Mouse (Mus musculus): Measurements from ENCODE around the gene Prtn3. TPM values are rescaled to one million over a fixed set of nuclear protein-coding genes. Genes with fewer than 3 reads are reported as not detected.
A peak's percentile ranks its signal among the peaks of the same experiment; 100 is the strongest.
"Not testable (repeated sequence)": the region's sequence is repeated elsewhere in the genome, so short reads cannot be mapped to it uniquely, and the experiment has no call there.

The Prtn3 gene
- total RNA-seq, 2 experiments from 2014 or later, result 4.5 to 5.2 TPM

DNA sequence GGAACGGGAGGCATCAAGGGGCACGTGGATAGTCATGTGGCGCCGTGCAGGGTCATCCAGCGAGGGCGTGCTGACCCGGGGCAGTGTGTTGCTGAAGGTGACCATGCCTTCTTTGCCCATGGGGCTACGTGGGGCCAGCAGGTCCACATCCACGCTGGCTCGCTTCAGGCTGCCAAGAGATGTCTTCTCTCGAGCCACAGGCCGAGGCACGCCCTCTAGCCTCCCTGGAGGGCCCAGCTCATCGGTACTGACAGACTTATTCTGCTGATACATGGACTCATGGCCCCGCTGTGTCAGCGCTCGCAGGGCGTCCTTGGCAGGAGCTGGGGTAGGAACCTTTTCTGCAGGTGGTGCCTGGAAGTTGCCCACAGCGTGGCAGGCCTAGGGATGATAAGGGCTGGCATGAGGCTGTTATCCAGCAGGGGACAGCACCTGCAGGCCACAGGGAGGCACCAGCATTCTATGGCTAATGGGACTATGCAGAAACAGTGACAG lies 8.4 kb upstream of the Prtn3 start:
- DNase-seq (ENCODE audit: extremely low spot score in 1 of 2, low spot score in 2 of 2), result peak in 1 of 2 experiments; percentile 37
- intact Hi-C loops (cut with DNase I), result no loop called here

- intact Hi-C loops (cut with DNase I), result no loop called here
- no peak for DNase-seq (ENCODE audit: extremely low spot score in 1 of 2, low spot score in 2 of 2)
Measured at GRCm38 (mm10) chr10:79866601-79867000, 7.7 kb upstream of the Prtn3 start.

DNA sequence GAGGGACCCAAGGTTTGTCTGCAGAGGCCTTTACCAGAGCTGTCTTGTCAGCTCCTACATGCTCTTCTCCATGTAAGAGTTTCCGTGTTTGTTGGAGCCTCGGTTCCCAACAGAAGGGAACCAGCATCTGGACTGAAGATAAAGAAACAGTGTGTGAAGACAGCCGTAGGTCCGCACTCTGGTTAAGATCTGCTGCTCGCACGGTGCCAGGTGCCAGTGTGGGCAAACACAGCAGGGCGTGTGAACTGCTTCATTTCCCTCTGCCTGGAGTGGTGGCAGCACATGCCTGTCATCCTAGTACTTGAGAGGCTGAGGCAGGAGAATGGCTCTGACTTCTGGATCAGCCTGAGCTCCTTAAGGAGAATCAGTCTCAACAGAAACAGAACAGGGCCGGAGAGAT lies 2.4 kb upstream of the Prtn3 start:
- peak in 1 of 2 experiments; percentile 41 for DNase-seq (ENCODE audit: extremely low spot score in 1 of 2, low spot score in 2 of 2)
- intact Hi-C loops (cut with DNase I), result no loop called here

- intact Hi-C loops (cut with DNase I), result no loop called here
Measured at GRCm38 (mm10) chr10:79872862-79873261, 1.4 kb upstream of the Prtn3 start.

GRCm38 (mm10) chr10:79873313-79873712 lies 963 bp upstream of the Prtn3 start:
- no peak for DNase-seq (ENCODE audit: extremely low spot score in 1 of 2, low spot score in 2 of 2)
- intact Hi-C loops (cut with DNase I), result no loop called here

More at GRCm38 (mm10) chr10:79872862-79873261, 1.4 kb upstream of the Prtn3 start:
- peak in 1 of 2 experiments; percentile 46 for DNase-seq (ENCODE audit: extremely low spot score in 1 of 2, low spot score in 2 of 2)

- no peak for DNase-seq (ENCODE audit: extremely low spot score in 1 of 2, low spot score in 2 of 2)
- intact Hi-C loops (cut with DNase I), result no loop called here
Measured at GRCm38 (mm10) chr10:79873715-79874289, 474 bp upstream of the Prtn3 start.

- DNase-seq (ENCODE audit: extremely low spot score in 1 of 2, low spot score in 2 of 2), result peak in 1 of 2 experiments; percentile 47
- intact Hi-C loops (cut with DNase I), result no loop called here
Measured at GRCm38 (mm10) chr10:79877174-79877573, 2.9 kb downstream of the Prtn3 start.

- peak in 1 of 2 experiments; percentile 61 for DNase-seq (ENCODE audit: extremely low spot score in 1 of 2, low spot score in 2 of 2)
- intact Hi-C loops (cut with DNase I), result no loop called here
Measured at GRCm38 (mm10) chr10:79877757-79878156, 3.5 kb downstream of the Prtn3 start.

- intact Hi-C loops (cut with DNase I), result no loop called here
- DNase-seq (ENCODE audit: extremely low spot score in 1 of 2, low spot score in 2 of 2), result no peak
Measured at GRCm38 (mm10) chr10:79879527-79879926, 5.3 kb downstream of the Prtn3 start.

DNA sequence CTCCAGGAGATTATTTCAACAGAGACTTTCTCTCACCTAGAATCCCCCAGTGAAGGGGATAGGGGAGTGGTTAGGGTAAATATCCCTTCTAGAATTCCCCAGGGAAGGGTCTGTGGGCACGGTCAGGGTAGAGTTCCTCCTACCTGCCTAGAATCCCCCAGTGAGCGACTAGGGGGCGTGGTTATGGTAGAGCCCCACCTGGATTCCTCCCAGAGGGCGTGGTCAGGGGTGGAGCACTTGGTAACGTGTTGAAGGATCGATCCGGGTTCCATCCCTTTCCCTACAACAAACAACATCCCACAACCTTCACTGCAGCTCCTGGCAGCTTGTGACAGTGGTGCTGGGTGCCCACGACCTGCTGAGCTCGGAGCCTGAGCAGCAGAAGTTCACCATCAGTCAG lies 6.4 kb downstream of the Prtn3 start:
- intact Hi-C loops (cut with DNase I), result no loop called here
- DNase-seq (ENCODE audit: extremely low spot score in 1 of 2, low spot score in 2 of 2), result no peak

GRCm38 (mm10) chr10:79881981-79882380 lies 7.7 kb downstream of the Prtn3 start:
- peak in 1 of 2 experiments; percentile 57 for DNase-seq (ENCODE audit: extremely low spot score in 1 of 2, low spot score in 2 of 2)
- intact Hi-C loops (cut with DNase I), result no loop called here

GRCm38 (mm10) chr10:79883297-79884084 lies 9.2 kb downstream of the Prtn3 start:
- DNase-seq (ENCODE audit: extremely low spot score in 1 of 2, low spot score in 2 of 2), result peak; percentile 59 to 86
- intact Hi-C loops (cut with DNase I), result no loop called here

GRCm38 (mm10) chr10:79884446-79884845 lies 10.2 kb downstream of the Prtn3 start:
- DNase-seq (ENCODE audit: extremely low spot score in 1 of 2, low spot score in 2 of 2), result peak in 1 of 2 experiments; percentile 60
- intact Hi-C loops (cut with DNase I), result no loop called here

DNA sequence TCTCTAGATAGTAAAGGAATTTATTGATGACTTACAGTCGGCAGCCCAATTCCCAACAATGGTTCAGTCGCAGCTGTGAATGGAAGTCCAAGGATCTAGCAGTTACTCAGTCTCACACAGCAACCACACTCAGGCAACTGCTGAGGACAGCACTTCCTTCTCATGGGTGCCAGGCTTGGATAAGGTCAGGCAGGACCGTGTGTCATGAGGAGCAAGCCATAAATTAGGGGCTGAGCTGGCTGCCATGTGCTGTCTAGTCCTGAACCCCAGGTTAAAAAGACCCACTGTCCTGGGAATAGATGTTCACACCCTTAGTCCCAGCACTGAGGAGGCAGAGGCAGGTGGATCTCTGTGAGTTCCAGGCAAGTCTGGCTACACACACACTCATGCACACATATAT lies 10.7 kb downstream of the Prtn3 start:
- intact Hi-C loops (cut with DNase I), result loop anchor here (5.0 kb wide), 1 partner anchor 37 kb away; the partner anchor contains the start of gene R3hdm4
- DNase-seq (ENCODE audit: extremely low spot score in 1 of 2, low spot score in 2 of 2), result not testable (repeated sequence)

DNA sequence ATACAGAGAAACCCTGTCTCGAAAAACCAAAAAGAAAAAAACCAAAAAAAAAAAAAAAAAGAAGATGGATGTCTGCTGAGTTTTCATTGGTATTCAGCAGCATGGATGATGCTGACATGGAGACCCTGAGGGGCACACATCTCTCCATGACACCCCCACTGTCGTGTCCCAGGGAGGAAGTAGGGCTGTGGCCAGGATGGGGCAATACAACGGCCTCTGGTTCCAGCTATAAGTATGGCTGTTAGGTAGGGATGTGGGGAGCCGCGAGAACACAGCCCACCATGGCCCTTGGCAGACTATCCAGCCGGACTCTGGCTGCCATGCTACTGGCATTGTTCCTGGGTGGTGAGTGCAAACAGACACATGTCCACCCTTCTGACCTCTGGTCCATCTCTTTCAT lies 11.8 kb downstream of the Prtn3 start, which contains the start of gene Elane:
Gene Elane (plus strand): TSS at position 194 of the 400 bp plus-strand sequence.
- DNase-seq (ENCODE audit: extremely low spot score in 1 of 2, low spot score in 2 of 2), result no peak
- intact Hi-C loops (cut with DNase I), result loop anchor here (5.0 kb wide), 1 partner anchor 36 kb away; the partner anchor contains the start of gene R3hdm4

DNA sequence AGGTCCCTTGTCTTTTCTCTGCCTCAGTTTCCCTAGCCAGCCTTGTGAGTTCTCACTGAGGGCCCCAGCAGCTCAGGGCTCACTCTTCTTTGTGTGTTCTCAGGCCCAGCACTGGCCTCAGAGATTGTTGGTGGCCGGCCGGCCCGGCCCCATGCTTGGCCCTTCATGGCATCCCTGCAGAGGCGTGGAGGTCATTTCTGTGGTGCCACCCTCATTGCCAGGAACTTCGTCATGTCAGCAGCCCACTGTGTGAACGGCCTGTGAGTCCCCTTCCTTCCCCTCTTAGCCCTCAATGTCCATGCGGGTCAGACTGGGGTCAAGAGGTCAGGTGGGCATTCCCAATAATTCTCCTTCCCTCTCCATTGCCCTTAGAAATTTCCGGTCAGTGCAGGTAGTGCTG lies 12.3 kb downstream of the Prtn3 start:
- intact Hi-C loops (cut with DNase I), result loop anchor here (5.0 kb wide), 1 partner anchor 36 kb away; the partner anchor contains the start of gene R3hdm4
- DNase-seq (ENCODE audit: extremely low spot score in 1 of 2, low spot score in 2 of 2), result no peak

DNA sequence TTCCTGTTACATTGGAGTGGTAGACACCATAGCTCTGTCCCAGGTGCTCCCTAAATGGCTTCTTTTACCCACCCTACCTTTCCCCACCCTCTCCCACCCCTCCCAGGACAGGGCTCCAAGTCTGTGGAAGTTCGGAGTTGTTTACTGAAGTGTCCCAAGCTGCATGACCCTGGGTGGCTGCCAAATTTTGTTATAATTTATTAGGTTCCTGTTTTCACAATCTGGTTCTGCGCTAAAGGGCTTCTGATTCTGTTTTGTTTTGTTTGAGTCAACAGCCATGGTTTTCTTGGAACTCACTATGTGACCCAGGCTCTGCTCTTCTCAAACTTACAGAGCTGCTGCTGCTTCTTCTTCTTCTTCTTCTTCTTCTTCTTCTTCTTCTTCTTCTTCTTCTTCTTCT lies 15.1 kb downstream of the Prtn3 start:
- DNase-seq (ENCODE audit: extremely low spot score in 1 of 2, low spot score in 2 of 2), result no peak
- intact Hi-C loops (cut with DNase I), result loop anchor here (5.0 kb wide), 1 partner anchor 33 kb away; the partner anchor contains the start of gene R3hdm4

DNA sequence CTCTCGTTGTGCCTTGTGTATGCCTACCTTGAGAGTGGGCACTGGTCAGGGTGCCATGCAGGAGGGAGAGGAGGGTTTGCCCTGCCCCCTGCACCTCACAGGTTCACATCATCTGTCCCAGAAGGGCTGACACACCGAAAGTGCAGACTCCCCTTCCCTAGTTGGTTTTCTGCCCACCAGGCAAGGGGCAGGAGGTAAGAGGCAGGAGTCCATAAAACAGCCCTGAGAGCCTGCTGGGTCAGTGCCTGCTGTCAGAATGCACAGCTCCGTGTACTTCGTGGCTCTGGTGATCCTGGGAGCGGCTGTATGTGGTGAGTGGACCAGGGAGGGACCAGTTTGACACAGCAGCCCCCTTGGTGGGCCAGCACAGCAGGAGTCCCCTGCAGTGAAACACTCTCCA lies 16.4 kb downstream of the Prtn3 start, which contains the start of gene Cfd:
Gene Cfd (plus strand): TSS at position 184 of the 400 bp plus-strand sequence.
- no peak for DNase-seq (ENCODE audit: extremely low spot score in 1 of 2, low spot score in 2 of 2)
- intact Hi-C loops (cut with DNase I), result no loop called here

GRCm38 (mm10) chr10:79892451-79893118 lies 18.3 kb downstream of the Prtn3 start:
- peak; percentile 51 to 78 for DNase-seq (ENCODE audit: extremely low spot score in 1 of 2, low spot score in 2 of 2)
- intact Hi-C loops (cut with DNase I), result not testable (repeated sequence)
